Mouse (Mus musculus) embryonic facial prominence, embryonic 13.5 days (tissue): ENCODE measurements around the gene Socs2. TPM values are rescaled to one million over a fixed set of nuclear protein-coding genes. Genes with fewer than 3 reads are reported as not detected.

Experiments used
- ATAC-seq: fragments of 200-750 bp; cut with Nextera tagmentation; 2 replicates; pipeline ENCODE4 v1.8.0; 2017; ENCODE audit warnings: low read depth; ENCODE audit not compliant: insufficient number of reproducible peaks, insufficient read depth, low FRiP score, low TSS enrichment
- H3K27ac ChIP-seq: fragments of 300-500 bp; sonication (generic); 2 replicates; pipeline ENCODE4 v1.5.1; 2015; ENCODE audit warnings: moderate library complexity, mild to moderate bottlenecking, inconsistent platforms
- H3K27me3 ChIP-seq: fragments of 300-500 bp; sonication (generic); 2 replicates; pipeline ENCODE4 v1.6.1; 2015; ENCODE audit warnings: mild to moderate bottlenecking, inconsistent platforms
- H3K36me3 ChIP-seq: fragments of 300-500 bp; sonication (generic); 2 replicates; pipeline ENCODE4 v1.6.1; 2015; ENCODE audit warnings: mild to moderate bottlenecking, inconsistent platforms
- H3K4me1 ChIP-seq: fragments of 300-500 bp; sonication (generic); 2 replicates; pipeline ENCODE4 v1.6.1; 2015; ENCODE audit warnings: inconsistent platforms
- H3K4me2 ChIP-seq: fragments of 300-500 bp; sonication (generic); 2 replicates; pipeline ENCODE4 v1.6.1; 2015; ENCODE audit warnings: moderate library complexity, mild to moderate bottlenecking, inconsistent platforms
- H3K4me3 ChIP-seq: fragments of 300-500 bp; sonication (generic); 2 replicates; pipeline ENCODE4 v1.5.1; 2015; ENCODE audit warnings: mild to moderate bottlenecking, inconsistent platforms
- H3K9ac ChIP-seq: fragments of 300-500 bp; sonication (generic); 2 replicates; pipeline ENCODE4 v1.6.1; 2015; ENCODE audit warnings: mild to moderate bottlenecking, inconsistent platforms
- H3K9me3 ChIP-seq: fragments of 300-500 bp; sonication (generic); 2 replicates; pipeline ENCODE4 v1.6.1; 2016; ENCODE audit warnings: inconsistent platforms
- WGBS: fragments of 180-500 bp; shearing (Covaris S2); methylation state at CpG from one replicate; pipeline ENCODE4 v1.1.7; 2015; ENCODE audit warnings: mixed read lengths; 5-methylcytosine and 5-hydroxymethylcytosine counted together
- polyA plus RNA-seq: library from polyadenylated mRNA; unstranded; fragments of >200 nt; fragmentation: Nextera tagmentation; extraction: Ambion mirVana; gene quantifications from 2 replicates; pipeline ENCODE4 v1.2.1, GENCODE M21; 2015

The Socs2 gene
- polyA plus RNA-seq, 1 experiment from 2014 or later = 56.2 TPM

GRCm38 (mm10) chr10:95445104-95446056, 28.4 kb upstream of the Socs2 start:
- no peak overlapping the region for H3K27ac ChIP-seq
- H3K36me3 ChIP-seq = no peaks in the 10 kb centered on the region
- H3K27me3 ChIP-seq = no peaks in the 10 kb centered on the region
- no peaks in the 10 kb centered on the region for H3K9me3 ChIP-seq
- no peak overlapping the region for H3K4me3 ChIP-seq
- WGBS = 81% methylated on average over 18 of the region's 18 CpGs
- H3K4me2 ChIP-seq = no peak overlapping the region
- H3K9ac ChIP-seq = no peak overlapping the region
- no peaks in the 10 kb centered on the region for H3K4me1 ChIP-seq
- no peak for ATAC-seq

DNA sequence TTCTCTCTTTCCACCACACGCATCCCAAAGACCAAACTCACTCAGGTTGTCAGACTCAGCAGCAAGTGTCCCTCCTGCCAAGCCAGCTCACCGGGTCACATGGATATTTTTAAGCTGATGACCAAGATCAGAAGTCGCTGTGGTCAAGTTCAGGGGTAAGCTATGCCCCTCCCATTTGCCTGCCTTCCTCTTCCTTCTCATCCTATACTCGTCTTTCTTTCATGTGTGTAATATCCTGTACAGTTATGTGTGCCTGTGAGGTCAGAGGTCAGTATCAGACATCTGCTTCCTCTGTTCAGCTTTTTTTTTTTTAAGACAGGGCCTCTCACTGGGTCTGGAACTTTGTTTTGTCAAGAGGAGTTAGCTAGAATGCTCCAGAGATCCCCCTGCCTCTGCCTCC, 25.4 kb upstream of the Socs2 start:
- Histone ChIP-seq H3K9ac (no peak overlapping the region), H3K27me3 (no peaks in the 10 kb centered on the region), H3K36me3 (no peaks in the 10 kb centered on the region), H3K4me3 (no peak overlapping the region), H3K4me2 (no peak overlapping the region), H3K27ac (no peak overlapping the region), H3K4me1 (no peaks in the 10 kb centered on the region), H3K9me3 (no peaks in the 10 kb centered on the region)
- ATAC-seq = no peak
- 71% methylated on average over 4 of the region's 4 CpGs for WGBS

DNA sequence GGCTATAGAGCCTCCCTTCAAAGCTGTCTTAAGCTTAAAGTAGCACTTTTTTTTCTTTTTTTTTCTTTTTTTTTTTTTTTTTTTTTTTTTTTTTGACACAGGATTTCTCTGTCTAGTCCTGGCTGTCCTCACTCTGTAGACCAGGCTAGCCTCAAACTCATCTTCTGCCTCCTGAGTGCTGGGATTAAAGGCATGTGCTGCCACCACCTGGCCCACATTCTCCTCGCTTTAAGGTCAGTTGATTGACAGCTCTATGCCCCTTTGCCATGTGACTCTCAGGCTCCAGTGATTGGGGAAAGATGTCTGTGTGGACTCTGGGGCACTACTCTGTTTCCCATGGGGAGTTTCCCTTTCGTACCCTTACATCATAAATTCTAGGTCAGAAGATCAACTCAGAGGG, 23.6 kb upstream of the Socs2 start:
- Histone ChIP-seq H3K9me3 (no peaks in the 10 kb centered on the region), H3K36me3 (no peaks in the 10 kb centered on the region), H3K4me2 (no peak overlapping the region), H3K27me3 (no peaks in the 10 kb centered on the region), H3K4me1 (no peaks in the 10 kb centered on the region), H3K4me3 (no peak overlapping the region), H3K27ac (no peak overlapping the region), H3K9ac (no peak overlapping the region)
- WGBS = 27% methylated on average over 2 of the region's 2 CpGs
- ATAC-seq = no peak

DNA sequence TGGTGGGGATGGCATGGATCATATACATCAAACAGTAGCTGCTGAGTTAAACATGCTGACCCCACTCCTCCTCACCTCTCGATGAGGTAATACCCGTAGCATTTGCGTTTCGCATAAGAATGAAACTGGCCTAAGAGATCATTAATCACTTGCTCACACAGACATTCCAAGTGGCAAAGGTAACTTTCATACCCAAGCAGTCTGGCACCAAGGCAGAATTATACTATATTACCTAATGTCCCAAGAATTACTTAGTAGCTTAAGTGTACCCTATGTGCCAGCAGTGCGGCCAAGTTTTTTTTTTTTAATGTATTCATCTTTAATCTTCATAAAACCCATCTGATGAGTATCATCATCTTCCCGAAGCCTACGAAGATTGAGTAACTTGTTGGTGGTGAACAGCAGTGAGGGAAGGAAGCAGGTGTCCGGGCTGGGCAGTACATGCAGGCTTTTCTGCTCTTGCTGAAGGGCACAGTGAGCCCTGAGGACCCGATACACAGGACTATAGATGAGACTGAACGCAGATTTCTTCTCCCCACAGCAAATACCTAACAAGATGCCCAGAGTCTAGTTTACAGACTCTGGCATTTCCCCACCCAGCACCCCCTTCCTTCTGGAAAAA, 22.8 kb upstream of the Socs2 start:
- Histone ChIP-seq H3K36me3 (no peaks in the 10 kb centered on the region), H3K4me2 (no peak overlapping the region), H3K9me3 (no peaks in the 10 kb centered on the region), H3K27me3 (no peaks in the 10 kb centered on the region), H3K4me1 (no peaks in the 10 kb centered on the region), H3K27ac (no peak overlapping the region), H3K4me3 (no peak overlapping the region), H3K9ac (no peak overlapping the region)
- ATAC-seq = no peak
- WGBS = 87% methylated on average over 10 of the region's 10 CpGs

- WGBS = 66% methylated on average over 11 of the region's 11 CpGs
- H3K9ac ChIP-seq = no peak overlapping the region
- H3K27ac ChIP-seq = no peak overlapping the region
- H3K4me1 ChIP-seq = no peaks in the 10 kb centered on the region
- H3K36me3 ChIP-seq = no peaks in the 10 kb centered on the region
- H3K4me2 ChIP-seq = no peak overlapping the region
- H3K4me3 ChIP-seq = no peak overlapping the region
- ATAC-seq = no peak
- H3K9me3 ChIP-seq = no peaks in the 10 kb centered on the region
- H3K27me3 ChIP-seq = no peaks in the 10 kb centered on the region
Observed at GRCm38 (mm10) chr10:95438941-95439340, 22.0 kb upstream of the Socs2 start.

GRCm38 (mm10) chr10:95430271-95430670, 13.3 kb upstream of the Socs2 start:
- H3K4me2 ChIP-seq = no peak overlapping the region
- no peaks in the 10 kb centered on the region for H3K9me3 ChIP-seq
- no peaks in the 10 kb centered on the region for H3K4me1 ChIP-seq
- H3K27me3 ChIP-seq = no peaks in the 10 kb centered on the region
- ATAC-seq = no peak
- H3K4me3 ChIP-seq = no peak overlapping the region
- no peak overlapping the region for H3K27ac ChIP-seq
- 92% methylated on average over 10 of the region's 10 CpGs for WGBS
- no peak overlapping the region for H3K9ac ChIP-seq
- no peaks in the 10 kb centered on the region for H3K36me3 ChIP-seq

GRCm38 (mm10) chr10:95429111-95429510, 12.1 kb upstream of the Socs2 start:
- no peaks in the 10 kb centered on the region for H3K4me1 ChIP-seq
- 98% methylated on average over 1 of the region's 1 CpGs for WGBS
- no peak overlapping the region for H3K4me2 ChIP-seq
- no peak overlapping the region for H3K27ac ChIP-seq
- H3K4me3 ChIP-seq = no peak overlapping the region
- no peaks in the 10 kb centered on the region for H3K36me3 ChIP-seq
- no peak for ATAC-seq
- no peaks in the 10 kb centered on the region for H3K9me3 ChIP-seq
- H3K9ac ChIP-seq = no peak overlapping the region
- H3K27me3 ChIP-seq = no peaks in the 10 kb centered on the region

DNA sequence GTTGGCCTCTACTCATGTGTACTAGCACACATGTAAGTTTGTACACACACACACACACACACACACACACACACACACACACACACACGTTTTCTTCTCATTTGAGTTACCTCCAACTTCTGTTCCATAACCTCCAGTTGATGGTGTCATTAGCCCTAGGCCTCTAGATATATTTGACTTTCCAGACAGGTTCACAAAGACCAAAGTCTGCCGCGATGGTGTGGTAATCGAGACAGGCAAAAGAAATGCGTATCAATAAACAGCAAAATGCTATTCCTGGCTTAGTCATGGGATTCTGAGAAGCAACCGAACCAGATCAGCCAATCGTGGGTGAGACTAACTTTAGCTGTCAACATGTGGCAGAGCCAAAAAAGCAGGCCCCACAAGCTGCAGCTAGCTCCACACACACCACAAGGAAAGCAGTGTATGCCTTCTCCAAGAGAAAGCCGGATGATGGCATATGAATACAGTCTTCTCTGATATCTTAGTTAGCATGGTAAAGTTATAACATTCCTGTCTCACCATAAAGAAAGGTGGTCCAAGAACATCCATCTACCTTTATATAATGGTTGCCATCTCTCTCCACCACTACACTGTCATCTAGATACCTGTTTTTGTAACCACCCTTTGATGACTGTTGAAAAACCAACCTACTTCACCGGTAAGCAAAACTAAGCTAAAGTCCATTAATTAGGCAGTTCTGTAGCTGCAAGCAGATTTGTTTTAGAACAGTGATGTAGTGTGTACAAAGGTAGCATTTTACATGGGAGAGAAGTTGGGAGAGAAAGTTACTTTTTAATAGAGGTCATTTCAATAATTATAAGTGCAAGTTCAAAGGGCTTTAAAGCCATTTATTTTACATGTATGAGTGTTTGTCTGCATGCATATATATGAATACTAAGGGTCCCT, 9.5 kb upstream of the Socs2 start:
- no peak for ATAC-seq
- H3K27me3 ChIP-seq = no peaks in the 10 kb centered on the region
- H3K4me3 ChIP-seq = no peak overlapping the region
- H3K27ac ChIP-seq = no peak overlapping the region
- no peak overlapping the region for H3K4me2 ChIP-seq
- H3K9ac ChIP-seq = no peak overlapping the region
- no peaks in the 10 kb centered on the region for H3K36me3 ChIP-seq
- 85% methylated on average over 9 of the region's 9 CpGs for WGBS
- no peaks in the 10 kb centered on the region for H3K9me3 ChIP-seq
- H3K4me1 ChIP-seq = no peaks in the 10 kb centered on the region

- 81% methylated on average over 5 of the region's 5 CpGs for WGBS
- Histone ChIP-seq H3K4me1 (peaks cover 3% of the 10 kb centered on the region; the same call in 1 of the 2 replicates), H3K9me3 (no peaks in the 10 kb centered on the region), H3K36me3 (no peaks in the 10 kb centered on the region), H3K9ac (no peak overlapping the region), H3K27ac (no peak overlapping the region), H3K4me2 (no peak overlapping the region), H3K4me3 (no peak overlapping the region), H3K27me3 (no peaks in the 10 kb centered on the region; the same call in 1 of the 2 replicates)
- ATAC-seq = no peak
Observed at GRCm38 (mm10) chr10:95422681-95423080, 5.7 kb upstream of the Socs2 start.

- no peak for ATAC-seq
- Histone ChIP-seq H3K4me3 (no peak overlapping the region), H3K4me1 (peaks cover 19% of the 10 kb centered on the region), H3K27ac (no peak overlapping the region), H3K27me3 (peaks cover 6% of the 10 kb centered on the region), H3K9ac (no peak overlapping the region), H3K9me3 (no peaks in the 10 kb centered on the region), H3K4me2 (no peak overlapping the region), H3K36me3 (no peaks in the 10 kb centered on the region)
- 74% methylated on average over 10 of the region's 10 CpGs for WGBS
Observed at GRCm38 (mm10) chr10:95420284-95420683, 3.3 kb upstream of the Socs2 start.

- no peak overlapping the region for H3K4me2 ChIP-seq
- no peak overlapping the region for H3K4me3 ChIP-seq
- H3K4me1 ChIP-seq = peaks cover 23% of the 10 kb centered on the region
- H3K36me3 ChIP-seq = no peaks in the 10 kb centered on the region
- H3K27me3 ChIP-seq = peaks cover 7% of the 10 kb centered on the region
- 94% methylated on average over 3 of the region's 3 CpGs for WGBS
- ATAC-seq = no peak
- no peaks in the 10 kb centered on the region for H3K9me3 ChIP-seq
- H3K27ac ChIP-seq = no peak overlapping the region
- no peak overlapping the region for H3K9ac ChIP-seq
Observed at GRCm38 (mm10) chr10:95419726-95420125, 2.7 kb upstream of the Socs2 start.
